Mouse (Mus musculus) limb, embryonic 11.5 days (tissue): ENCODE measurements at regions not wholly inside any gene's neighbourhood (a gene's known extent, or its start where the extent isn't known, plus 50 kb on each side); places are given as distances from the start of the nearest gene placed in this dataset.
"Not testable (repeated sequence)": the region's sequence is repeated elsewhere in the genome, so short reads cannot be mapped to it uniquely, and the experiment has no call there.

Experiments
- ATAC-seq: fragments of 200-750 bp; cut with Nextera tagmentation; 2 replicates; pipeline ENCODE4 v1.8.0; 2017; ENCODE audit warnings: low read depth; ENCODE audit not compliant: insufficient number of reproducible peaks, low FRiP score, low TSS enrichment
- DNase-seq: peaks from one replicate; pipeline ENCODE4 v3.0.0-alpha.2; 2015; ENCODE audit warnings: low spot score
- H3K27ac ChIP-seq: fragments of 300-500 bp; sonication (generic); replicated peaks from 2 replicates; pipeline ENCODE4 v1.5.1; 2014; ENCODE audit warnings: low read depth, mild to moderate bottlenecking, low read length
- H3K27me3 ChIP-seq: fragments of 300-500 bp; sonication (generic); 2 replicates; pipeline ENCODE4 v1.6.1; 2014; ENCODE audit warnings: mild to moderate bottlenecking, low read length, mixed read lengths; ENCODE audit not compliant: control insufficient read depth, insufficient read depth
- H3K36me3 ChIP-seq: fragments of 300-500 bp; sonication (generic); 2 replicates; pipeline ENCODE4 v1.6.1; 2014; ENCODE audit warnings: mild to moderate bottlenecking, low read length, moderate library complexity, mixed read lengths; ENCODE audit not compliant: control insufficient read depth, insufficient read depth
- H3K4me1 ChIP-seq: fragments of 300-500 bp; sonication (generic); 2 replicates; pipeline ENCODE4 v1.6.1; 2014; ENCODE audit warnings: low read length, mixed read lengths; ENCODE audit not compliant: control insufficient read depth, insufficient read depth
- H3K4me2 ChIP-seq: fragments of 300-500 bp; sonication (generic); 2 replicates; pipeline ENCODE4 v1.6.1; 2014; ENCODE audit warnings: low read depth, mild to moderate bottlenecking, moderate library complexity; ENCODE audit not compliant: severe bottlenecking
- H3K4me3 ChIP-seq: fragments of 300-500 bp; sonication (generic); 2 replicates; pipeline ENCODE4 v1.5.1; 2014; ENCODE audit warnings: low read depth, low read length
- H3K9ac ChIP-seq: fragments of 300-500 bp; sonication (generic); 2 replicates; pipeline ENCODE4 v1.6.1; 2014; ENCODE audit warnings: mild to moderate bottlenecking, low read length
- H3K9me3 ChIP-seq: fragments of 300-500 bp; sonication (generic); 2 replicates; pipeline ENCODE4 v1.6.1; 2016; ENCODE audit warnings: low read length; ENCODE audit not compliant: control insufficient read depth
- WGBS: fragments of 180-500 bp; shearing (Covaris S2); extraction: QIAGEN DNeasy Blood & Tissue Kit; methylation state at CpG from one replicate; pipeline ENCODE4 v1.1.7; 2014; 5-methylcytosine and 5-hydroxymethylcytosine counted together

DNA sequence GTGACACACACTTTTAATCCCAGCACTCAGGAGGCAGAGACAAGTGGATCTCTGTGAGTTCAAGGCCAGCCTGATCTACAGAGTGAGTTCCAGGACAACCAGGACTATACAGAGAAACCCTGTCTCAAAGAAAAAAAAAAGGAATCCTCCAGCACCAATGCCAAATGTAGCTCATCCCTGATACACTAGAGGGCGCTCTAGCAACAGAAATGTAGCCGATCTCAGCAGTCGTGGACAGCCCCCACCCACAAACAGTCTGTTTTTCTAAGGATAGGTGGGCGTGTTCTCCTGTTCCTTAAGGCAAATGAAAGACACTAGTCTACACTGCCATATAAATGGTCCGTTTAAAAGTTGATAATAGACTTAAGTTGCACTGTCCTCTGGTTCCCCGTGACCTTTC lies 2447.9 kb upstream of the Gm8797 start:
- not testable (repeated sequence) for H3K4me1 ChIP-seq, H3K4me3 ChIP-seq, H3K4me2 ChIP-seq, H3K9me3 ChIP-seq, H3K27me3 ChIP-seq, H3K9ac ChIP-seq, DNase-seq, ATAC-seq, H3K27ac ChIP-seq, H3K36me3 ChIP-seq
- 38% methylated on average over 6 of the region's 6 CpGs for WGBS

DNA sequence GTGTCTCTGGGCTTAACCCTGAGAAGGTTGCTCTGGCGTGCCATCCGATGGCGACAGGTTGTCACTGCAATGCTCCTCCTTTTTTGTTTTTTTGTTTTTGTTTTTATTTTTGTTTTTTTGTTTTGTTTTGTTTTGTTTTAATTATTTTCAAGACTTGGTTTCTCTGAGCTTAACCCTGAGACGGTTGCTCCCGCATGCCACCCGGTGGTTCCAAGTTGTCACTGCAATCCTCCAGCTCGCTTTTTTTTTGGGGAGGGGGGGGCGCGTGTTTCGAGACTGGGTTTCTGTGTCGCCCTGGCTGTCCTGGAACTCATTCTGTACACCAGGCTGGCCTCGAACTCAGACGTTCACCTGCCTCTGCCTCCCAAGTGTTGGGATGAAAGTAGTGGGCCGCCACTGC lies 2442.1 kb upstream of the Gm8797 start:
- Histone ChIP-seq H3K9me3 (peaks cover 5% of the 10 kb centered on the region; the same call in 1 of the 2 replicates), H3K9ac (no peak overlapping the region), H3K27me3 (no peaks in the 10 kb centered on the region), H3K4me2 (no peak overlapping the region), H3K4me1 (no peaks in the 10 kb centered on the region), H3K36me3 (no peaks in the 10 kb centered on the region), H3K27ac (no peak overlapping the region), H3K4me3 (no peak overlapping the region)
- DNase-seq, result no peak
- ATAC-seq, result no peak
- 56% methylated on average over 14 of the region's 14 CpGs for WGBS

DNA sequence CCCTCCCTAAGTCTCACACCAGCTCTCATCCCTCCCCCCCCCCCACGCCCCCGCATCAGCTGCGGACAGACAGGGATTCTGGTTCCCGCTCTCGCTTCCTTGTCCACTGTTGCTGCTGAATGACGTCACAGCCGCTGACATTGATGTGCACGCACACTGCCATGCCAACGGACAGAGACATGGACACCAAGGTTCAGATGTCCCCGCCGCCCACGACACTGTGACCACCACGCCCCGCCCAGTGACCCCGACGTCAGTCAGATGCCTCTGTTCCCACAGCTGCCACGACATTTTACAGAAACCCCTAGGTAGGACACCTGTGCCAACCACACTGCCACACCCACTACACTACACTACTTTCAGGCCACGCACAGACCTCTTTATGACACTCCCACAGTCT lies 2441.6 kb upstream of the Gm8797 start:
- Histone ChIP-seq H3K27ac (no peak overlapping the region), H3K27me3 (no peaks in the 10 kb centered on the region), H3K9me3 (peaks cover 5% of the 10 kb centered on the region; the same call in 1 of the 2 replicates), H3K4me1 (no peaks in the 10 kb centered on the region), H3K4me2 (no peak overlapping the region), H3K36me3 (no peaks in the 10 kb centered on the region), H3K4me3 (no peak overlapping the region), H3K9ac (no peak overlapping the region)
- 54% methylated on average over 18 of the region's 18 CpGs for WGBS
- ATAC-seq (no peak), DNase-seq (no peak)

DNA sequence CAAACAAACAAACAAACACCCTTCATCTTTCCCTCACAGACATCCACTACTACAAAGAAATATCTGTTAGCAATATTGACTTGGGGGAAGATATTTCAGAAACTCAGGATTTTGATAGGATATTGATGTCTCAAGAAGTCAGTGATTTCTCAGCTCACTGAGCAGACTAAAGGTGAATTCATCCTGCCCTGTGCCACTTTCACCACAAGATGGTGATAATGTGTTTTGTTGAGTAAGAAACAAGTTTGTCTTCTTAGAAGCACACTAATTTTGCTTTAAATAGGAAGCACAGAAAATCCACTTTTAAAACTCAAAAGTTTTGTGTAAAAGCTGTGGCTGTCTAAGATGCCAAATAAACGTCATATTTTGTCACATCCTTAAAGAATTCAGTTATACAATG lies 2439.8 kb upstream of the Gm8797 start:
- 45% methylated on average over 1 of the region's 1 CpGs for WGBS
- H3K36me3 ChIP-seq, result no peaks in the 10 kb centered on the region
- DNase-seq, result no peak
- H3K4me3 ChIP-seq, result no peak overlapping the region
- no peak overlapping the region for H3K27ac ChIP-seq
- no peaks in the 10 kb centered on the region for H3K27me3 ChIP-seq
- ATAC-seq, result no peak
- H3K4me1 ChIP-seq, result no peaks in the 10 kb centered on the region
- no peak overlapping the region for H3K9ac ChIP-seq
- H3K9me3 ChIP-seq, result peaks cover 5% of the 10 kb centered on the region; the same call in 1 of the 2 replicates
- H3K4me2 ChIP-seq, result no peak overlapping the region

DNA sequence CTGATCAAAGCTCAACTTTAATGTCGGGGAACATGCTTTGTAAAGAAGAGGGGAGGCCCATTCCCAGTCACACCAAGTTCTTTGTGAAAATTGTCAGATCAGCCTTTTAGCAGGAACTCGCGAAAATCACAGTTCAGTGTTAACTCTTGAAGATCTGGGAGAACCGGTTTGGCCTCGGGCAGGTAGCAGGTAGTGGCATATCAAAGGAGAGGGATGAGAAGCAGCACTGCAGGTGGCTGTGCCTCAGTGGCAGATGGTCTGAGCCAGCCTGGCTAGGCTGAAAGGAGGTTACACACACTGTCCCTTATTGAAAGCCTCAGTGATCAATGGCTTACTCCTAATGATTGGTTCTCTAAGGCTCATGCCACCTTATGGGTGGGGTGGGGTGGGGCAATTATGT lies 2401.0 kb upstream of the Gm8797 start:
- no peak overlapping the region for H3K9ac ChIP-seq
- no peak overlapping the region for H3K4me3 ChIP-seq
- no peak overlapping the region for H3K4me2 ChIP-seq
- ATAC-seq (no peak), DNase-seq (no peak)
- no peaks in the 10 kb centered on the region for H3K4me1 ChIP-seq
- WGBS, result 44% methylated on average over 5 of the region's 5 CpGs
- H3K27ac ChIP-seq, result no peak overlapping the region
- H3K27me3 ChIP-seq, result no peaks in the 10 kb centered on the region
- no peaks in the 10 kb centered on the region; the same call in 1 of the 2 replicates for H3K9me3 ChIP-seq
- no peaks in the 10 kb centered on the region for H3K36me3 ChIP-seq

DNA sequence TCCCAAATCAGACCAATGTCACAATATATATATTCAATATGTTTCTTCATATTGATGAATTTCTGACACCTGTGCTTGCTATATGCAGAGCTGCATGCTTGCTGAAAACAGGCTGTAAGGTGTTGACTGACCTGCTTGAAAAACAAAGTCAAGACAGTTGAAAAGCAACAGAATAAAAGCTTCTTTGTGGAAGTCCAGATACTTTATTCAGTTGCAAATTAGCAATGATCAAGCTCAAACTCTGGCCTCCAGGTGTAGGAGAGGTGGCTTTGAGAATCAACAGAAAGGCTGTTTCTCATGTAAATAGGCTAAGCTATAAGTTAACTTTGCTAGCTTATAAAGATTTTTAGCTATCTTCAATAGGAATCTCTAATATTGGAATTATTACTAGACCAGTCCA lies 2379.7 kb upstream of the Gm8797 start:
- not testable (repeated sequence) for H3K9me3 ChIP-seq, H3K36me3 ChIP-seq, H3K4me3 ChIP-seq, H3K9ac ChIP-seq, H3K27ac ChIP-seq, H3K4me2 ChIP-seq, H3K27me3 ChIP-seq, H3K4me1 ChIP-seq, ATAC-seq, DNase-seq

DNA sequence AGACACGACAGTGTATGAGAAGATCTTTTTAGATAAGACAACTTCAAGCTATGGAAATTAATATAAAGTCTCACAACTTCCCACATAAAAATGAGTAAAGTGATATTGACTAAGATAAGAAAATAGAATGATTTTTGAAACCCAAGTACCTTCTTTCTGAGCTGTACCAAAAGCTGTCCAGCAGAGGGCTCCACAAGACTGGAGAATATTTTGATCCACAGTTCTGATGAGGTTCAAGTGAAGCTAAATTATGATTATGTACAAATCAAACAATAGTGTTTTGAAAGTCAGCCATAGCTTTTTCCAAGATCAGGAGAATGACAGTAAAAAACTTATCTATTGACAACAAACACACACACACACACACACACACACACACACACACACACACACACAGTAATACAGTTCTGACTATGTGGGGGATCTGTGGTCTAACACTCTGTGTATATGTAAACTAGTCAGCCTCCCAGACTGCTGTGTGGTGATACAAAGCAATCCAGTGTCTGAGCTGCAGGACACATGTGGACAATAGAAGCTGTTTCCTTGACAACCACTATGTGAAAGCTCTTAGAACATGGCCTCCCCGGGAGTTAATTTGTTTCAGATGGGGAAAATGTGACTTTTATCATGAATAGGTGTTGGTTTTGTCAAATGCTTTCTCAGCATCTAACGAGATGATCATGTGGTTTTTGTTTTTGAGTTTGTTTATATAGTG lies 2362.4 kb upstream of the Gm8797 start:
- H3K27ac ChIP-seq, result no peak overlapping the region
- no peaks in the 10 kb centered on the region for H3K36me3 ChIP-seq
- no peaks in the 10 kb centered on the region for H3K27me3 ChIP-seq
- no peaks in the 10 kb centered on the region for H3K4me1 ChIP-seq
- H3K4me3 ChIP-seq, result no peak overlapping the region
- DNase-seq (peak; percentile 23), ATAC-seq (peak; percentile 47; the same call in 1 of the 2 replicates)
- H3K9ac ChIP-seq, result no peak overlapping the region
- 25% methylated on average over 3 of the region's 3 CpGs for WGBS
- no peaks in the 10 kb centered on the region for H3K9me3 ChIP-seq
- H3K4me2 ChIP-seq, result no peak overlapping the region
